Mouse (Mus musculus) kidney, postnatal 14 days (tissue): ENCODE measurements at regions not wholly inside any gene's neighbourhood (a gene's known extent, or its start where the extent isn't known, plus 50 kb on each side); places are given as distances from the start of the nearest gene placed in this dataset.

Experiments
- DNase-seq: peaks from one replicate; pipeline ENCODE4 v3.0.0; 2022; ENCODE audit warnings: mixed read lengths

DNA sequence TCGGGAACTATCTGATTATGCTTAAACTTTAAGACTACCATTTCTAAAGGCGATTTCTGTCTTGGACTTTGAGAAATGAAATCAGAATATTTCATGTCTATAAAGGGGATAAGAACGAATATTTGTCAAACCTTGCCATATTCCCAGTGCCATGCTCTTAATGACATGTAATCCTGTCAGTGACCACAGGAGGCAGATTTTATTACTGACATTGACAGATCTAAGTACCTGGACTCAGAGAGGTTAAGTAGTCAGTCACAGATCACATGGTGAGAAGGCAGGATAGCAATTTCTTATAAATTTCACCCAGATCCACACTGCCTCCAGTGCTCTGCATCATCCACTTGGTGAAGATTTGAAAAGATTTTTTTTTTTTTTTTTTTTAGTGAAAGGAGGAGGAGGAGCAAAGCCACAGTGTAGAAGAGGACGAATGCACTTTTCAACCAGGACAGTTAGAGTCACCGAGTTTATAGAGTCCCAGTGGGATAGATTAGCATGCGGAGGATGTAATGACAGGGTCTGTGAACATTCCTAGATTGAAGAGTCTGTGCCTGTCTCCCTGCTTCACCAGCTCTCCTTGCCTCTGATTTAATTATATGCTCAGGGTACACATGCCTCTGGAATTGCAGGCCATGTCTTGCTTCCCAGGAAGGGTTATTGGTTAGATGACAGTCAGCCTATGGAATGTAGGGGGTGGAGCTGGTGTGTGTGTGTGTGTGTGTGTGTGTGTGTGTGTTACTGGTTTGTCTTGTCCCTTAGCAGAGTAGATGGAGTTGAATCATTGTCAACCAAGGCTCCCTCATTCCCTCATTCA, 1379.7 kb downstream of the Gsdmc2 start:
- DNase-seq, result no peak

DNA sequence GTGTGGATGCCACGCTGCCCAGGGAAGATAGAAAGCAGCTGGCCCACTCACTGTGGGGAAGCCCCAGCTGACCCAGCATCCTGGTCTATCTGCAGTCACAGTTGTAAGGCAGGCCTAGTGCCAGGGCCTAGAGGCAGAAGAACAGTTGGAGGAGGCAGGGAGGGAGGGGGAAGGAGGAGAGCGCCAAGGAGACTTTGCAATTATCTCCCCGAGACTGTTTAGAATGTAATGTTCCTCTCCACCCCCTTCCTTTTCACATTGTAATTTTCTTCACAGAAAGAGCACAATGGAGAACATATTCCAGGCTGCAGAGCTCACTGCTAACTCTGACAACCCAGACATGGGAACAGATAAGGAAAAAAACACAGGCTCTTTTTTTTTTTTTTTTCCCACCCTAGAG, 1382.3 kb downstream of the Gsdmc2 start:
- peak; percentile 30 for DNase-seq

DNA sequence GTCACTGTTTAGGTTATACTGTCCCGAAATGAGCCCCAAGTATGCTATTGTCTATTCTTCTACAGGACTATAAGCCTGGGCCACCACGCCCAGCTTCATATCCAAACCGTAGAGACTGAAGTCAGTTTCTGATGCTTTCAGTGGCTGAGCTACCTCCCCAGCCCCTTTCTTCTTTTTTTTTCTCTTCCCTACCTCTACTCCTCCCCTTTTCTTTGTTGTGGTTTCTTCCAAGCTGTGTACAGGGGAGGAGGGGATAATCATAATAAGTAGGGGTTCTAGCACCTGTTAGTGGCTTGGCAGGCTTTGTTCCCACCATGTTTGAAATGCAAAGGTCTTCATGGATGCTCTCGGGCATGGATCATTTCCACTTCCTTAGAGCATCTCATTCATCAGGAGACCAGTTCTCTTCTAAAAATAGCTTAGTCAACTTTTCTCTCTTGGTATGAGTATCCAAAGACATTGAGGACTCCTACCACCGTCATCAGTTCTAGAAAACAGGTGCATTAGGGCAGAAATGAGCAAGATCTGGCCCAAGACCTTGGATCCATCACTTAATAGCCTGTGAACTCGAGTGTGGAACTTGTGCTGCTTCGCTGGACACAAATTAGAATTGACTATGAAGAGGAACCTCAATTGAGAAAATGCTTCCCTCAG, 1383.5 kb downstream of the Gsdmc2 start:
- no peak for DNase-seq

DNA sequence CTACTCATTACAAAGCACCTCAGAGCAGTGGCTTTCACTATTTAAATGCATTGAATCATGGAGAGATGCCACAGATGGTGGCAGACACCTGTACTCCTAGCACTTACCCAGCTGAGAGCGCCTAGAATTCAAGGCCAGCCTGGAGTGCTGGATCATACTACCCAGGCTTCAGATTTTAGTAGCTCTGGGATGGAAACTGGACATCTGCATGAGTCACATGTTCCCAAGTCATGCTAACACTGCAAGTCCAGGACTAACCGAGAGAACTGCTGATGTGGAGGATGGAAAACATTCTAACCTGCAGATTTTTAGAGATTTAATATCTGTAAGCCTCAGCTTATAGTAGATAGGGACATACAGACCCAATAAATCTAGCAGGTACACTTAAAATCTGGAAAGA, 1384.3 kb downstream of the Gsdmc2 start:
- no peak for DNase-seq

DNA sequence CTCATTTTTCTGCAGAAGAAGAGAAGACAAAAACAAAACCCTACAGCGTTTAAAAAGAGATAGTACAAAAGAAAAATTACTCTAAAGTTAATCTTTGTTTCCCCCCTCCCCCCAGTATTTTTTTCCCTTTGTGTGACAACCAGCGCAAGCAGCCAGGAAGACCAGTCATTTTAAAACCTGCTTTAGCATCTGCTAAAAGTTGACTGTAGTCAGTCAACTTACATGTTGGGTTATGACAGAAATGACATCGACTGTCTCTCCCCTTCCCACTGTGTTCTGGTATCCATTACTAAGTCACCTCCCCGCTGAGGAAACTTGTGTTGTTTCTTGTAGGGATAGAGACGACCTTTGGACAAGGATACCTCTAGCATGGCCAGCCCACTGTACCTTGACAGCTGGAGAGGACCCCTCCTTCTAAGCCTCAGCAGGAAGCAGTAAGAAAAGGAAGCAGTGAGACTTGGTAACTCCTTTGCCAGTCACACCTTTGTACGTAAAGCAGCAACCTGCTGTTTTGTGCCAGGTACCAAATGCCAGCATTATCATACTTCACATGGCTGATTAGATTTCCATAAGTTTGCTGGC, 1384.9 kb downstream of the Gsdmc2 start:
- DNase-seq, result no peak

DNA sequence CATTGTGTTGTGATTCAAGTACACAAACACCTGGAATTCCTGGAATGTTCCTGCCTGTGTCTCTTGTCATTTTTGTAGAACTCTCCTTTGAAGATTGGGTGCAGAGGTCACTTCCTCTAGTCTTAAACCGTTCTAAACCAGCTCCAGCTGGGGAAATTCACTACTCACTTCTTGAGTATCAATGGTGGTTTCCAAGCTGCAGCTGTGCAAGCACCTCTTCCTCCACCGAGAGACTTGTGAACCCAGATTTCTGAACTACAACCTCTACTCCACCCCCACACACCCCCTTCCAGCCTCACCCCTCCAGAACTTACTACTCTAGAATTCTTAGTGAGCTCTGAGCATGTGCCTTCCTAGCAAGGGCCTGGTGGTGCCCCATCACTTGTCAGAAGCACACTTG, 1387.0 kb downstream of the Gsdmc2 start:
- peak; percentile 17 for DNase-seq

DNA sequence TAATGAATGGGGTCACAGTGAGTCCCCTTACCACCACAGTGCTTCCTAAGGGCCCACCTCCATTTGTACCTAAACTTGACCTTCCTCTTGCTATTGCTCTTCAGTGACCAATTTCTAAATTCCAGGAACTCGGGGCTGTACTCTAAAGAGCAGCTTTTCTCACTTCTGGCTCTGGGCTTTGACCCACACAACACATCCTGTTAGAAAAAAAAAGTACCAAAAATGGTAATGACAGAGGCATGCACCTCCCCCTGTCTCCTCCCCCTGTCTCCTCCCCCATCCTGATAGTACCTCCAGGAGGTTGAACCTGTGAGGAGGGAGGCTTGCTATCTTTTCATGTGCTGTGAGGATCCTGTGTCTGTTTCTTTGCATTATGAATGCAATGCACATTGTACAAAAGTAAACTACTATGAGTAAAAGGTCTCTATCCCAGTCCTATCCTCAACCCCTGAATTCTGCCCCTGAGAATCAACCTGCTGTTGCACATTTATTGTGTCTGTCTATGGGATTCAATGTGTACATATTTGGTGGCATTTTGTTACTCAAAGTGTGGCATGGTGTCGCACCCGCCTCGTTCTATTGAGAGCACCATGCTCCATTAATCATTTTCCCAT, 1387.8 kb downstream of the Gsdmc2 start:
- no peak for DNase-seq

DNA sequence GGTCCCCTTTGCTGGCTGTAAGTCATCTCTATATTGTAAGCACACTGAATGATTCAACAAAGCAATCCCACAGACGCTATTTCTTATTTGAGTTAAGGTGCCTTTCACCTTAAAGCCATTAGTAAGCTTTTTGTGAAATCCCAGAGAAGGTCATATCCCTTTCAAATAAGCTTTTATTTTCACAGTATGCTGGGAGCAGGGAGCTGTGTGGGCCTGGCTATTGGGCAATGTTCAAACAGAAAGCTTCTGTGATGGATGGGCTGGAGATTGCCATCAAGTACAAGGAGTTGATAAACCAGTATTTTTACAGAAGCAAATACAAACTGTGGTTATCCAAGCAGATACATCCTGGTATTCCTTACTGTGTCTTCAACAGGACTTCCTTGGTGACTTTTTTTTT, 1389.0 kb downstream of the Gsdmc2 start:
- DNase-seq, result no peak

DNA sequence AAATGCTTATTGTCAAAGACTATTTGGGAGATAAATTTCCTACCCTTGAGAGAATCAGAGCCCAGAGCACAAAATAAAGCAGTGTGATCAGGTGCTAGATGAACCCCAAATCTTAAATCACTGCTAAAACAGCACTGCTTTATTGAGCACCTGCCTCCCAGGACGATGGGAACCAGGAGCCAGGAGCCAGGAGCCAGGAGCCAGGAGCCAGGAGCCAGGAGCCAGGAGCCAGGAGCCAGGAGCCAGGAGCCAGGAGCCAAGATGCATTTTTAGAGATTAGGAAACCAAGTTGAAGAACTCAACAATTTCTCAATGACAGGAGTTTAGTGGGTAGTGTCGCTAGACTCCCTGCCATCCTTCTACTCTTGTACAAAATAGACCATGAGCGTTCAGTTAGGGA, 1396.9 kb downstream of the Gsdmc2 start:
- DNase-seq, result no peak

DNA sequence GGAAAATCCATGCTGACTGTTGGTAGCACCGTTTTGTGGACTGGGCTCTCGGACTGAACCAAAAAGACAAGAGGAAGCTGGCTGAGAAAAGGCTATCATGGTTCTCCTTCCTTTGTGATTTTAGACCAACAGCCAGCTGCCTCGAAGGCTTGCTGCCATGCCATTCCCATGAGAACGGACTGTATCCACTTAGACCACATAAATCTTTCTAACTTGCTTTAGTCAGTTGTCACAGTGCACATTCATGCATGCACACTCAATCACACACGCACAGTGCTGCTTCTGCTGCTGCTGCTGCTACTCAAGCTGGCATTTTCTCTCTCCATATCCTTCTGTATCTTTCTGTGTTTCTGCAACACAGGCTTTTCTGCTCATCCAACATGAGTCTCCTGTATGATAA, 1405.8 kb downstream of the Gsdmc2 start:
- DNase-seq, result no peak

DNA sequence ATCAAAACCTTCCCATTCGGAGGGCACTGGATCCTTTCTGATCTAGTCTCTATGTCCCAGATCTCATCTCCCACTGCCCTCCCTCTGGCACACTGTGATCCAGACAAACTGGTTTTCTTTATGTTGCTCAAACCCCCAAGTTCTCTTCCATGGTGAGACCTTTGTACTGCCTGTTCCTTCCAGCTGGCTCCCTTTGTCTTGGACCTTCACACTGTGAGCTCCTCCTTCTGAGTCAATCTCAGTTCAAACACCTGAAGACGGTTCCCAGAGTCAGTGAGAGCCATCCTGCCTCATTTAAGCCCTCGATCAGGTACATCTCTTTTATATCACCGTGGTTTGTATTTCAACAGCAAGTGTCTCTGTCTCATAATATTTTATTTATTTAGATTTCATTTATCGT, 1408.3 kb downstream of the Gsdmc2 start:
- DNase-seq, result no peak

DNA sequence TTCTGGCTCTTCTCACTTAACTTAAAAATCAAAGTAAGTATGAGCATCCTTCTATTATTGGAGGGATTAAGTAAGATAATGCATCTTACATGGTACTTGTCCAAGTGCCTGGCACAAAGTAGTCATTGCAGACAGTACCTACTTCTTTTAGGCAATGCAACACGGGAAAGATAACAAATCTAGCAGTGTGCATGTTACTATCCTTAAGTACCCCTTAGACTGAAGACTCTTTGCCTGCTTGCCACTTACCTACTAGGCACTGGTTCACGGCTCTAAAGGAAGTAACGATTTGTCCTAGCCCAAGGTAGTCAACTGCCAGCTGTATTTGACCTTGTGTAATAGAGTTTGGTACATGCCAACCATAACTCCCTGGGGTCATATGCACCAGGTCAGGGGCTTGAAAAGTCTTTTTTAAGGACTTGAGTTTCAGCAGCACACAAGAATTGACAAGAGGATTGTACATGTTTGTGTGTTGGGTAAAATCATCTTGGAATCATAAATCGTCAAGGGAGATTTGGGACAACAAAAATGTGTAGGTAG, 1409.8 kb downstream of the Gsdmc2 start:
- no peak for DNase-seq

DNA sequence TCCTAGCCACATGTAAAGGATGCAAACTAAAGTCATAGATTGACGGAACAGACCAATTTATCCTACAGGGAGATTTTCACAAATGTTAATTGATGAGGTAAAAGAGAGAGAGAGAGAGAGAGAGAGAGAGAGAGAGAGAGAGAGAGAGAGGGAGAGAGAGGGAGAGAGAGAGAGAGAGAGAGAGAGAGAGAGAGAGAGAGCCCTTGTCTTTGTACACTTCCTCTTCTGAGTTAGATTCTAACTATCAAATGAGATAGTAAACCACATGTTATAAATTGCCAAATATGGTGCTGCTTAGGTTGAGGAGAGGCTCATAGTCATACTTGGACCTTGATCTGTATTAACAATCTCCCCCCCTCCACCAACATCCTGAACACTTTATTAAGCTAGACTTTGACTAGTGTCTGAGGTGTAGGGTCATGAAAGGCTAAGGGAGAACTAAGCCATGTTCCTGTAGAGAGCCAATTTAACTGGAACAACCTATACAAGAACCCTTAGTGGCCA, 1412.2 kb downstream of the Gsdmc2 start:
- no peak for DNase-seq

DNA sequence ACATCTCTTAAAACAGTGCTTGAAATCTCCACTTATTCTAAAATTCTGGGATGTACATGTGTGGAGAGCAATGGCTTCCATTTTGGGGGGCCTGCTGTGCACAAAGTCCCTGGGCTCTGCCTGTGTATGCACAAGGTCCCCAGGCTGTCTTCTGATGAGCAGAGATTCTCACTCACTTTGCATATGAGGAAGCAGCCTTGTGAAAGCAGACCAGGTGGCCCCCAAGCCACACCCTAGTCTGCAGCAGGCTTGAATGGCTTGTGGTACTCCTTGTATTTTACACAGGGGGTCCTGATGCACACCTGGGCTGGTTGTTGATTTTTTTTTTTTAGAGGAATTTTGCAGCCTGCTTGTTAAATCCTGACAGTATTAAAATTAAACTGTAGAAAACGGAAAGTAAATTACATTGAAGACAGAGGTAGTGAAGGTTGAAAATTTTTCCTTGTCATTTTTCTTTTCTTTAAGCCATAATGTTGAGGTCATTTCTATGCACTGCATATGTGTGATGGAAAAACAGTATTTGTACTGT, 1413.8 kb downstream of the Gsdmc2 start:
- no peak for DNase-seq

DNA sequence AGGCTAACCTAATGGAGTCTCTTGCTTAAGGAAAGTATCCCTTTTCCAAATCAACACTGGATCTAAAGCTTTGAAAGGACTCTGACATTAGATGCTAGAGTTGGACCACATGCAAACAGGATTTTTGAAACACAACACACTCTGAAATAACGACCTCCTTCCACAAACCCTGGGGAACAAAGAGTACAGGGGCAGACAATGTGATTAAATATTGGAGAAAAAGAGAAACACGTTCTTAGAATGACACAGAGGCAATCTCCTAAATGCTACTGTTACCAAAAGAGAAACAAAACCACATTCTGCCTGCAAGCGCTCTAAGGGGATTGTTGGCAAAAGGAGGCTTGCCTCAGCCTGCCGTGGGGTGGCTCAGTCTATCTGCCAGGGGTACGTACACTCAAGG, 1422.0 kb downstream of the Gsdmc2 start:
- DNase-seq, result no peak

DNA sequence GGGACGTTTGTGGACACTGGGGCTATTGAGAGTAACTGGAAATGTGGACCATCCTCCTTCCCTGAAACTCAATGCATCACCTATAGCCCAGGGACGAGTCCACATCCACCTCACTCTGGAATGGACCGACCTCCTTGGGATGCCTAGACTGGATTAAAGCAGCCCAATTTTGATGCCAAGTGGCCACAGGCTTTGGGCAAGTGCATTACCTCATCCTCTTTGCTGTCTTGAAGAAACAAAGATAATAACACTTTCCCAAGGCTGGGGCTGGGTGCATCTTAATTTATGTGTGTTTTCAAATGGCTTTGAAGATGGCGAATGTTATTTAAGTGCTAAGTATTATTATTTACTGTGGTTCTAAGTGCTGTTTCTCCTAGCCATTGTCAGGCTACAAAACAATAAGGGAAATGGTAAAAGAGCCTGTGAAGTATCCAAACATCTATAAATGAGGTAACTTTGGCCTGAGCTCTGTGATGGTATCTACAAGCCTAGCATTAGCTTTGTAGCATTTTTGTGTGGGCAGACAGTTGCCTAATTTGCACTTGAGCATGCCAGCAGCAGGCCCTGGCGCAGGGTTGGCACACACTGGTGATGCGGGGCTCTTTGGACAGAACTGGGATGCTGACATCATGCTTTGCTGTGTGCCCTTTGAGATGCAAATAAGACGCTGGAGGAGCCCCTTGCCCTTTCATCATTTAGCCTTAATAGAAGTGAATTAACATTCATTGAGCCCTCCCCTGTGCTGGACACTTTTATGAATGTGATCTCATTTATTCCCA, 1423.7 kb downstream of the Gsdmc2 start:
- no peak for DNase-seq

DNA sequence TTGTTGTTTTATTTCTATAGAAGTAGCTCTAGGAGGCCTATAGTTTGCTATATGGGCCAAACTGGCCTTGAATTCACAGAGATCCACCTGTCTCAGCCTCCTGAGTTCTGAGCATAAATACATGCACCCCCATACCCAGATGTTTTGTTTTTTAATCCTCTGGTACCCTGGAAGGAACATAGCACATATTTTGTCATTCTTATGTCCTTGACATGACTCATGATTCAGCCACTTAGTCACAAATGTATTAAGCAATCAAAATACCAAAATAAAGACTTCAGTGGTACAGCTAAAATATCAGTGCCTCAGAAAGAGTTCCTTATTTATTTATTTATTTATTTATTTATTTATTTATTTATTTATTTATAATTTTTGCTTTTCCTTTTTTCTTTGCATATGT, 1428.3 kb downstream of the Gsdmc2 start:
- no peak for DNase-seq

DNA sequence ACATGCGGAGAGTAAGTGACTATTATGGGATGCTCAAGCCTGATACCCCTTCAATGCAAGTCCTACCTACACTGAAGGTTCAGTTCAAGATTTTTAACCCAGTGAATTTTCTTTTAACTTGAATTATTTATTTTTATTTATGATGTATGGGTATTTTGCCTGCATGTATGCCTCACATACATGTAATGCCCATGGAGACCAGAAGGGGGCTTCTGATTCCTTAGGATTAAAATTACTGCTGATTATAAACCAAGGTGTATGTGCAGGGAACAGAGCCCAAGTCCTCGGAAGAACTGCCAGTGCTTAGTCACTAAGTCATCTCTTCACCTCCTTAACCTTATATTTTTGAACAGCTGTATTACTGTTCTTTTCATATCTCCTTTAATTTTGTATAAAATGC, 1431.3 kb downstream of the Gsdmc2 start:
- no peak for DNase-seq

DNA sequence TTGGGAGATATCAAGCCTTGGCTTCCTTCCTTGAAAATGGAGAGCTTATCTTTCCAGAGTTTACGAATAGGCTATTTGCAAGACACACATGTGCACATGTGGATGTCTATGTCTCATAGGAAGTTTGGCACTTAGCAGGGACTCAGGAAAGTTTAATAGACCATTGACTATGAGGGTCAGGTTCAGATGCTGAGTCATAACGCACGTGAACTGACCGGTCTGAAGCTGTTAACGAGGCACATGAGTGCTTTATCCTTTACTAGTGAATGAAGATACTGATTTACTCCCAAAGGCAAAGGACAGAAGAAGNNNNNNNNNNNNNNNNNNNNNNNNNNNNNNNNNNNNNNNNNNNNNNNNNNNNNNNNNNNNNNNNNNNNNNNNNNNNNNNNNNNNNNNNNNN, 1442.8 kb downstream of the Gsdmc2 start:
- no peak for DNase-seq

DNA sequence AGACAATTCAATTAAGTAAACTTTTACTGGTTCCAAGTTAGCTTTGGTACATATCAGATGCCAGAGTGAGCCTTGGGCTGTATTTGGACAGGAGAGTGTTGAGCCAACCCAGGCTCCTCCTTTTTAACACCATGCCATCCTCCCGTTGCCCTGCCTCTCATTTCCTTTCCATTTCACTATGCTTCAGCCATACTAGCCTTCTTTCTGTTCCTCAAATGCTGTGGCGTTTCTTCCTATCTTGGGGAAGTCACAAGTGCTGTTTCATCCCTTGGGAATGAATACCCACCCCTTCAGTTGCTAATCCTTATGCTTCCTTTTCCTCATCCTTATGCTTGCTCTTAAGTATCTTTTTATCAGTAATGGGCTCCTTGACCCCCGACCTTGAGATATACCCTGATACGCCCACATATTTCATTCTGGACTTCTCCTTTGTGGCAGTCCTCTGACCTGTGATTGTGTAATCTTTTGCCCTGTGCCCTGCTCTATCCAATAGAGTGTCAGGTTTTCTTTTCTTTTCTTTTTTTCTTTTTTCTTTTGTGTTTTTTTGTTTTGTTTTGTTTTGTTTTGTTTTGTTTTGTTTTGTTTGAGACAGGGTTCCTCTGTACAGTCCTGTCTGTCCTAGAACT, 1443.9 kb downstream of the Gsdmc2 start:
- DNase-seq, result no peak

DNA sequence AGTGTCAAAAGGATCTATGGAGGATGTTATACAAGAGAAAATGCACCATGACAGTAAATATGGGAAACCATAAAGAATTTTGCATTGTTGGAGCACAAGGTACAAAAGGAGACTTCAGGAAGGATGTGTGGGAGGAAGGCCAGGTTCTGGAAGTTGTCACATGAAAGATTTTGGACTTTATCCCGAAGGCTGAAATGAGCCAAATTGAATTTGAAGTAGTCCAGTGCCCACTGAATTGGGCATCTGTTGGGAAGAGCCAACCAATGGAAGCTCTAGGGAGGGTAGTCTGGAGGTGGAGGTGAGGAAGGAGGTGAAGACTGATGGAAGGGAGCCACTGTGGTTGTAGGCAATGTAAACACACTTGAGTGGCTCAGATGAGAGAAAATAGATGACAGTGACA, 1445.6 kb downstream of the Gsdmc2 start:
- no peak for DNase-seq

DNA sequence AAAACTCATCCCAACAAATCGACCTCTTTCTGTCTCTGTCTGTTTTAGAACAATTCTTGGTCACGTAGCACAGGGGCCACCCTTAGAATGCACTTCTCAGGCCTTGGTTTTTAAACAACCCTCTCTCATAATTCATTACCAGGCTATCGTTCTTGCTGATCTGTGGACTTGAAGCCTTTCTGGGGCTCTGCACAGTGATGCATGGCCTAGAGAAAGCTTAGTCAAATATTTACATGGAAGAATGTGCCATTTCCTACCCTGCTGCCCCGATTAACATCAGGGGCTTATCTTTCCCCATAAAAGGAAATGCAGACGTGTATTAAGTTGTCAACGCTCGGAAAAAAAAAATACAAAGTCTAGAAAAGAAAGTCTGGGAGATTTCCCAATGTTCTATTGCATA, 1448.0 kb downstream of the Gsdmc2 start:
- DNase-seq, result peak; percentile 64
